Mouse (Mus musculus) brain, embryonic 14.5 days (tissue): ENCODE measurements at regions not wholly inside any gene's neighbourhood (a gene's known extent, or its start where the extent isn't known, plus 50 kb on each side); places are given as distances from the start of the nearest gene placed in this dataset.

Experiments
- CTCF ChIP-seq: fragments of 200-500 bp; IDR thresholded peaks from 2 replicates; pipeline ENCODE4 v1.5.1; 2012; ENCODE audit warnings: inconsistent platforms, mild to moderate bottlenecking, moderate library complexity, borderline replicate concordance; ENCODE audit not compliant: insufficient read depth, insufficient read length; ENCODE audit errors: extremely low read depth
- POLR2A ChIP-seq: fragments of 200-500 bp; IDR thresholded peaks from 2 replicates; pipeline ENCODE4 v1.6.1; 2012; ENCODE audit warnings: mild to moderate bottlenecking, inconsistent platforms, borderline replicate concordance; ENCODE audit not compliant: poor library complexity, insufficient read depth, insufficient read length, severe bottlenecking; ENCODE audit errors: extremely low read depth

DNA sequence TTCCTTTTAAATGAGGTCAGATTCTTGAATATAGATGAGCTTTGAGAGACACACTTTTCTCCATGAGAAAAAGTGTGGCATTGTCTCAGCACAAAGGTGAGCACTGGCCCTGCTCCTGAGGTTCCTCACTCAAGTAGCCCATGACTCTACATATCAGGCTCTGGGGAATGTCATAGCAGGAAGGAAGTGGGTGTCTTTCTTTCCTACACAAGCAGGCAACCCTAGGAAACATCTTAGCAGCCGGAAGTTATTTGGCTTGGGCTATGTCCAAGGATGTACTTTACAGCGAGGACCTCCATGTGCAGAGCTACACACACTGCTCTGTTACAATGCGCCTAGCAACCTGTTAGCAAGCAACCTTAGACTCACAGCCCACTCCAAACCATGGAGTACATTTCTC, 356.9 kb downstream of the Med10 start:
- TF ChIP-seq CTCF (no peak), POLR2A (no peak)
